Mouse (Mus musculus): Measurements from ENCODE around the gene Ralgps1. TPM values are rescaled to one million over a fixed set of nuclear protein-coding genes. Genes with fewer than 3 reads are reported as not detected.

Gene Ralgps1
- polyA plus RNA-seq, 1 experiment from 2014 or later: 53.1 TPM

DNA sequence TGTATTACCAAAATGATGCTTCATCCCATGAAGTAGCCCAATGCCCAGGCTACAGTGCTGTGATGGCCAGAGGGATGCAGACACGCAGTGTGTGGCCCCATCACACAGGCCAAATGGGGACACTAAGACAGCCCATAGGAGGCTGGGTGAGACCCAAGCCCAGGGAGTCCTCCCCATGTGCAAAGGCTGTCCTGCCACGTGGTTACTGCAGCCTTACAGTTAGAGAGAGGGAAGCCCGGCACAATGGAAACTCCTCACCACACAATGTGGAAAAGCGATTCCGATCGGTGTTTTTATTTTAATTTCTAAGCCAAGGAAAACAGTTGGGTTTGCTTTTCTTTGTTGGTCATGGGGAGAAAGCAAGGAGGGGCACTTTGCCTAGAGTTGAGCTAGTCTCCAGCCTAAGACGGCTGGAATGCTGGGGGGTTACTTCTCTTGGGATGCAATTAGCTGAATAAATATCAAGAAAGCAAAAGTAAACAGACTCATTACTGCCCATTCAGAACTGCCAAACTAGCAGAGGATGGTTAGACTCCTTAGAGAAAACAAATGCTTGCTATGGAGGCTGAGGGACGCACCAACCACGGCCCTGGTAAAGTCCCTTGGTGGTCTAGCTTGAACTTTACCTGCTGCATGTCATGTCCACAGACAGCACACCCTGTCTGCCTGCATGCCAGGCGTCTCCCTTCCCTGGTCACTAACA is 147.5 kb downstream of the Ralgps1 start:
- H3K9me3 ChIP-seq: no peaks in the 10 kb centered on the region
- 0 out of 2 replicates have a peak overlapping the region, but pooled peaks have one; percentile 20 for H3K27ac ChIP-seq
- no peaks in the 10 kb centered on the region for H3K36me3 ChIP-seq (replicated peaks)
- H3K4me3 ChIP-seq: no peak overlapping the region
- H3K4me2 ChIP-seq: no peak overlapping the region
- 73% methylated on average over 10 of the region's 10 CpGs for whole genome bisulfite sequencing
- H3K9ac ChIP-seq: no peak overlapping the region
- no peaks in the 10 kb centered on the region for H3K27me3 ChIP-seq (replicated peaks)
- 0 out of 2 replicates have a peak, but pooled peaks cover 2% of the 10 kb centered on the region for H3K4me1 ChIP-seq
- ATAC-seq (replicated peaks): no peak

DNA sequence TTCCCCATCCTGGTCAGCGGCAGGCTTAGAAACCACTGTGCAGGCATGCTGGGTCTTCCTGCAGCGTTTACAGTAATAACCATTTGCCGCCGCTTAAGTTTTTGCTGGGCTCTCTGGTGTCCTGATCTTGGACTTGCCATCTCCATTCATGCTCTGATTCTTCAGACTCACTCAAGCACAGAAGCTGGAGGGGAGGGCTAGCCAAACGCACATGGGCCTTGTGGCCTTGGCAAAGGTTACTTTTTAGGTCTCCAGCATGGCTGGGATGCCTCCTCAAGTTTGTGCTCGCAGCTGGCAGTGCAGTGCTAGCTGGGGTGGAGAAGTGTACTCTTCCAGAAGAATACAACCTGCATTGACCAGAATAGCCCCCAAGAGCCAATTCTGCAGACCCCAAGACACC is 148.8 kb downstream of the Ralgps1 start:
- Histone ChIP-seq H3K27ac (no peak overlapping the region), H3K9me3 (no peaks in the 10 kb centered on the region), H3K4me2 (no peak overlapping the region), H3K27me3 (replicated peaks) (no peaks in the 10 kb centered on the region), H3K36me3 (replicated peaks) (no peaks in the 10 kb centered on the region), H3K9ac (no peak overlapping the region), H3K4me1 (peaks cover 4% of the 10 kb centered on the region), H3K4me3 (no peak overlapping the region)
- WGBS: 84% methylated on average over 6 of the region's 6 CpGs
- no peak for ATAC-seq (replicated peaks)

DNA sequence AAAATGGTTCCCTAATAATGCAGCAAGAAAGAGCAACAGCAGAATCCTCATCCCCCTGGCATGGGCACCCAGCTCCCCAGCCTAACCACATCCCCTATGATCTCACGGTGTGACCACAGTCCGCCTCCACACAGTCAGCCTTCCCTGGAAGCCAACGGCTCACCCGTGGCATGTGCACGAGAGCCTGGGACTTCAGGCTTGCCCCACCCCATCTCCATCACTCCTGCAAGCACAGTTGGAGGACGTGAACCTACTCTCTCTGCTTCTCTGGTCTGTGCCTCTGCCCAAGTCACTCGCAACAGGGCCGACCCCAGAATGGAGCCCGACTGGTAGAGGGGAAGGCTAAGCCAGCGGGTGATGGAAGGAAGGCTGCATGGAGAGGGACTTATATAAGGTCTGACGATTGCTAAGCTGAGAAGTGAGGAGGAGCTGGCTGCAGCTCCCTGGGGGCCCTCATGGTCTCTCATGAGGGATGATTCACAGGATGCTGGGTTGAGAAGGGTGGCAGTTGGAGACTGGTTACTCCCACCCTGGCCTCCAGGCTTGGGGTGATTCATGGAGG is 149.9 kb downstream of the Ralgps1 start:
- 83% methylated on average over 11 of the region's 11 CpGs for WGBS
- H3K9ac ChIP-seq: no peak overlapping the region
- no peak for ATAC-seq (replicated peaks)
- H3K36me3 ChIP-seq (replicated peaks): no peaks in the 10 kb centered on the region
- H3K27me3 ChIP-seq (replicated peaks): no peaks in the 10 kb centered on the region
- H3K9me3 ChIP-seq: no peaks in the 10 kb centered on the region
- no peak overlapping the region for H3K4me3 ChIP-seq
- H3K4me1 ChIP-seq: peaks cover 15% of the 10 kb centered on the region
- no peak overlapping the region for H3K27ac ChIP-seq
- H3K4me2 ChIP-seq: no peak overlapping the region

DNA sequence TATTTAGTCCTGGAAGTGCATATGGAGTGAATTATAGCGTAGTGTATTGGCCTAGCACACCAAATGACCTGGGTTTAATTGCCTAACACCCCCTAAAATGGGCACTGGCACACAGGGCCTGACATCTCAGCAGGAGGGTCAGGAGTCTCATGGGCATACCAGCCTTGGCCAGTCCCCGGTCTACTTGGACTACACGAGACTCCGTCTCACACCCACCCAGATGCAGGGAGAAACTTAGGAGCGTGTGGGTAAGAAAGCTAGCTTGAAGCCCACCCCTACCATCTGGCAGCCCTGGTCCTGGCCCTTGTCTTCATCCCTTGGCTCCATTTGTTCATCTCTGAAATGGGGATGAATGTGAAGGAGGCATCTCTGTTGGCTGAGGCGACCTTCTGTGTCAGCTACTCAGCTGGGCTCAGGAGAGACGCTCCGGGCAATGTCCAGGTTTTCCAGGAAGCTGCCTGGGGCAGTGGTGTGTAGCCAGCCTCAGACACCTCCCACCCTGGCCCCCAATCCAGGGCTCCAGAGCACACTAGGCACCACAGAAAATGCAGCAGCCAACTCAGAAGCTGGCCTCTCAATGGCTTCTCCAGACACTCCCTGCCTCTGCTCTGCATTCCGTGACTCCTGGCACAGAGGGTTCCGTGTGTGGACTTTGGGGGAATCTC is 150.5 kb downstream of the Ralgps1 start:
- H3K4me1 ChIP-seq: peaks cover 21% of the 10 kb centered on the region
- 92% methylated on average over 10 of the region's 10 CpGs for WGBS
- no peak overlapping the region for H3K9ac ChIP-seq
- H3K4me2 ChIP-seq: no peak overlapping the region
- H3K9me3 ChIP-seq: no peaks in the 10 kb centered on the region
- no peak overlapping the region for H3K4me3 ChIP-seq
- H3K36me3 ChIP-seq (replicated peaks): no peaks in the 10 kb centered on the region
- no peak overlapping the region for H3K27ac ChIP-seq
- ATAC-seq (replicated peaks): no peak
- H3K27me3 ChIP-seq (replicated peaks): no peaks in the 10 kb centered on the region

DNA sequence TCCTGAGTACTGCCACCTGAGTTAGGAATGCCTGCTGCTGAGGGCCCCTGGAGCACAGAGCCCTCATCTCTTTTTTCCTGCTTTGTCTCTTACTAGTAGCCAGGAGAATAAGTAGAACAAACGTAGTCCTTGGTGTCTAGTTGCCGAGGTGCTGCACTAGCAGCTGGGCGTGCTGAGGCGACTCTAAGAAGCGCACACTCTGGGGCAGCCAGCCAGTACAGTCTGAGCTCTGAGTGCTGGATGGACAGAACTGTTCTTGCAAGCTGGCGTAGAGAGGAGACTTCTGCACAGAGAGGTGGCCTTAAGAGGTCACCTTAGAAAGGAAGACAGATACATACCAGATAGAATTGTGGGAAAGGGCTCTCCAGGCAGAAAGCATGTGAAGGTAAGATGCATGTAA is 151.0 kb downstream of the Ralgps1 start:
- Histone ChIP-seq H3K4me3 (no peak overlapping the region), H3K9ac (no peak overlapping the region), H3K9me3 (no peaks in the 10 kb centered on the region), H3K36me3 (replicated peaks) (no peaks in the 10 kb centered on the region), H3K27ac (no peak overlapping the region), H3K4me1 (peaks cover 27% of the 10 kb centered on the region), H3K4me2 (no peak overlapping the region), H3K27me3 (replicated peaks) (no peaks in the 10 kb centered on the region)
- no peak for ATAC-seq (replicated peaks)
- 89% methylated on average over 6 of the region's 6 CpGs for WGBS

DNA sequence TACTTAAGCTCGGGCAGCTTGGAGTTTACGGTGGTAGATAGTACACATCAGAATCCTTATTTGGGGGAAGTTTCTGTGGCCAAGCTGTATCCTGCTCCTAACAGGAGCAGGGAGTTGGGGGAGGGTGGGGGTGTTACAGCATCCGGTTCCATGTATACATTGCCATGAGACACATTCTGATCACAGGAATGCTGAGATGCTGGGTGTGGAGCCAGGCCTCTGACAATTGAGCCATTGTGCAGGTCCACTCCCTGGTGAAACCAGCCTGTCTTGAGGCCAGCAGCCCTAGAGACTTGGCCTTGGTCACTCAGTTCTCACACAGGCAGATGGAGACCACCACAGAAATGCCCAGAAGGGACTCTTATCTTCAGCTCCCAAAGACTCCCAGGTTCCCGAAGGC is 151.6 kb downstream of the Ralgps1 start:
- H3K9ac ChIP-seq: no peak overlapping the region
- 86% methylated on average over 4 of the region's 4 CpGs for WGBS

DNA sequence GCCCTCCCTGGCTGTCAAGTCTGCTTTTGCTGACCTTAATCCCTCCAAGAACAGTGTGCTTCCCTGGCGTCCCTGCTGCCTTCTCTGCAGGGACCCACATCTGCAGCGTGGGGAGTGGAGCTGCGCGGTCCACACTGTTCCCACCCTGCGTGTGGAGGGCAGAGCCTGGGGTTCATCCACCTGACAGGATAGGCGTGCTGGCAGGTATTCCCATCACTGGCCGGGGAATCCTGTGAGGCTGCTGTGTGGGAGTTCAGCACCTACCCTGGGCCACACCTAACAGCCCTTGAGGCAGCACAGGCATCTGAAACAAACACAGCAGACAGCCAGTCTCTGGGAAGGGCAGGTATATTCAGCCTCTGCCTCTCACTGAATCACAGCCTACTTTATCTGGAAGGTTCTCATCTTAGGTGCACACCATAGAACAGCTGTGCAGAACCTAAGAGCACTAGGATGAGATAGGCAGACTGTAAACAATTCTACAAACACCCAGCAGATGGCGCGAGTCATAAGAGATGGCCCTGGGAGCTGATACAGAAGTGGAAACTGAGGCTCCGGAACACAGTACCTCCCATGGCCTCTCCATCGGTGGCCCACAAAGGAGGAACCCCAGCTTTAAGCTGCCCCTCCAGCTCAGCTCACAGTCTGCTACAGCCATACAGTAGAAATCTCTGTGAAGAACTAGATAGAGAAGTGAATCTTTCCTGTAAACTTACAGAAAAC is 152.2 kb downstream of the Ralgps1 start:
- no peak overlapping the region for H3K27ac ChIP-seq
- no peak overlapping the region for H3K9ac ChIP-seq
- no peak for ATAC-seq (replicated peaks)
- H3K9me3 ChIP-seq: no peaks in the 10 kb centered on the region
- no peaks in the 10 kb centered on the region for H3K36me3 ChIP-seq (replicated peaks)
- 58% methylated on average over 11 of the region's 11 CpGs for WGBS
- no peak overlapping the region for H3K4me3 ChIP-seq
- H3K27me3 ChIP-seq (replicated peaks): no peaks in the 10 kb centered on the region
- H3K4me1 ChIP-seq: peaks cover 32% of the 10 kb centered on the region
- no peak overlapping the region for H3K4me2 ChIP-seq

More for the DNA sequence above, 151.6 kb downstream of the Ralgps1 start:
- Histone ChIP-seq H3K4me2 (no peak overlapping the region), H3K4me3 (no peak overlapping the region), H3K36me3 (replicated peaks) (no peaks in the 10 kb centered on the region), H3K27ac (no peak overlapping the region), H3K9me3 (no peaks in the 10 kb centered on the region), H3K4me1 (peaks cover 31% of the 10 kb centered on the region), H3K27me3 (replicated peaks) (no peaks in the 10 kb centered on the region)
- no peak for ATAC-seq (replicated peaks)

DNA sequence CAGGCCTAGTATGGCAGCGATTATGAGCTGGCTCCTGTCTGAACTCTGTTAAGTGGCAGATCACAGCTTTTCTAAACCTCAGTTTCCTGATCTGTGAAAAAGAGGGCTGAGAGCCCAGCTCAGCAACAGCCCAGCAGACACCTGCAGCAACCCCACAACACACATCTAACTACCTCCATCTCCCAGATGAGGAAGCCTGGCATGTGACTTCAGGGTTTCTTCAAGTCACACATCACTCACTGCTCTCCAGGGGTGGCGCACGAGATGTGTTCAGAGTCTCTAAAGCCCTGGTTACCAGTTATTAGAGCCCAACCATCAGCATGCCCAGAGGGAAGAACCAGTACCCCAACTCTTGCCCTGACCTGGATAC is 153.9 kb downstream of the Ralgps1 start:
- H3K36me3 ChIP-seq (replicated peaks): no peaks in the 10 kb centered on the region
- no peak overlapping the region for H3K4me3 ChIP-seq
- H3K4me2 ChIP-seq: peak overlapping the region; percentile 46; the same call in 1 of the 2 replicates
- no peaks in the 10 kb centered on the region for H3K27me3 ChIP-seq (replicated peaks)
- ATAC-seq (replicated peaks): no peak
- no peak overlapping the region for H3K27ac ChIP-seq
- no peaks in the 10 kb centered on the region for H3K9me3 ChIP-seq
- H3K4me1 ChIP-seq: peaks cover 32% of the 10 kb centered on the region
- H3K9ac ChIP-seq: no peak overlapping the region
- WGBS: 50% methylated on average over 3 of the region's 3 CpGs

DNA sequence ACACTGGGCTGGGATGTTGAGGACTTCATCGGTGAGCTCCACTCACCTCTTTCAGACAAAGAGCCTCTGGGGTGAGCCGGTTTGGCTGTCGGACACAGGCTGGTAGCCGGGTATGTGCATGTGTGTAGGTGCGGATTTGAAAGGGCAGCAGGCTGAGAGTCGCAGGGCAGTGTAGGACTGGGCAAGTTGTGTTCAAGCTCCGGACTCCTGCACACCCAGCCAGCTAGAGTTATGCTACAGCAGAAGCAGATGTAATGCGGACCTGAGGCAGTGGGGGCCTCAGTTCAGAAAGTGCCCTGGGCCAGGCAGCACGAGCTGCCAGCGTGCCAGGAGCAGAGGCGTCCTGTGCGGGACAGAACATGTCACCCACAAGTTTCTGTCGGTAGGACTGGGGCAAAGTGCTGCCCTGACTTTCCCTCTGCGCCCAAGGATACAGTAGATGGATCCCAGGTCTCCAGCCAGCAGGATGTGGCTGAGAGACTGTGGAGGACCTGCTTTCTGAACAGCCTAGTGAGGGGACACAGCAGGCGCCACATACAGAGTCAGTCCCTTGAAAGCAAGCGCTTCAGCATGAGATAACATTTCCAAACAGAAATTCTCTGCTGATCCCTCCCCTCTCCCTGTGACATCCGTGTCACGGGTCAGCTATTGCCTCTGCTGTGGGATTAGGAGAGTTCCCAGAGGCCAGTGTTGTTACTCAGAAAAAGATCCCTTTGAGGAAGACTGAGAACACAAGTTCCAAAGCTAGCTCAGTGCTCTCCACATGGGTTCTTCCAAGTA is 154.5 kb downstream of the Ralgps1 start:
- peak overlapping the region; percentile 28 for H3K4me3 ChIP-seq
- no peaks in the 10 kb centered on the region for H3K36me3 ChIP-seq (replicated peaks)
- peak; percentile 15; the same call in 1 of the 2 replicates for ATAC-seq (replicated peaks)
- H3K9ac ChIP-seq: peak overlapping the region; percentile 36
- peaks cover 32% of the 10 kb centered on the region for H3K4me1 ChIP-seq
- H3K4me2 ChIP-seq: peak overlapping the region; percentile 46
- no peaks in the 10 kb centered on the region for H3K9me3 ChIP-seq
- H3K27ac ChIP-seq: peak overlapping the region; percentile 71
- no peaks in the 10 kb centered on the region for H3K27me3 ChIP-seq (replicated peaks)
- 8% methylated on average over 18 of the region's 18 CpGs for WGBS

DNA sequence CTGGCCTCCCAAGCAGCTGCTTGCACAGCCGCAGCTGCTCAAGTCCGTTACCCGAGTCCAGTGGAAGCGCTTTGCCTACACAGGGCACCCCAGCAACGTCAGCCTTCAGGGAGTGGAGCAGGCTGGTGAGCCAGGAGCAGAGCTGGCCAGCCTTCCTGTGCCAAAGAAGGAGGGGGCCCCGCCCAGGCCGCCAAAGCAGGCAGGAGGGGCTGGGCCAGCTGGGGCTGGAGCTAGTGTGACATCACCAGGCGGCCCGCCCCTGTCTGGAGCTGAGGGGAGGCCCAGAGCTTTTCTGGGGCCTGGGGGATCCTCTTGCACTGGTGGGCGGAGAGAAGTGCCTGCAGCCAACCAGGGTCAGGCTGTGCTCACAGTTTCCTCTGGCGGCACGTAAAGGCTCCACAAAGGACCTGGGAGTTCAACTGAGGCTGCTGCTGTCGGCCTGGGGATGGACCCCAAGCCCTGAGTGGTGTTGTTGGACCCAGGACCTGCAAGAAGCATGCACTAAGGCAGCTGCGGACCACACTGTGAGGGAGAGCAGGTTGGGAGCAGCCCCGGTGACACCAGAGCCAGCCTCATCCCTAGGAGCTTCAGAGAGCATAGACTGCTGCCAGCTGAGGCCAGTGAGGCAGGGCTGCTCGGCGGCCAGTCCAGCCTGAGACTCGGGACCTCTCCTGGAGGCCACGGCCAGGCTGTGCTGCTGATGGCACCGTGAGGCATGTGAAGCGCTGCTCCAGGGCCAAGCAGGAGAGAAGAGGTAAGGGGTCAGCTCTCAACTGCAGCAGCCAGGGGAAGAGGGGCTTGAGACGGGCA is 155.4 kb downstream of the Ralgps1 start, which contains the start of gene Angptl2:
Gene Angptl2, plus strand, starts transcription at position 370 of the 810 bp plus-strand sequence.
- peak; percentile 86 for ATAC-seq (replicated peaks)
- peak within 1 kb of the TSS; percentile 28 for H3K4me3 ChIP-seq
- 5% methylated on average over 22 of the region's 22 CpGs for WGBS
- H3K27ac ChIP-seq: peak within 1 kb of the TSS; percentile 71
- H3K4me1 ChIP-seq: peaks cover 32% of the 10 kb centered on the region
- H3K4me2 ChIP-seq: peak within 1 kb of the TSS; percentile 46
- no peaks in the 10 kb centered on the region for H3K9me3 ChIP-seq
- no peaks in the 10 kb centered on the region for H3K36me3 ChIP-seq (replicated peaks)
- peak within 1 kb of the TSS; percentile 36 for H3K9ac ChIP-seq
- no peaks in the 10 kb centered on the region for H3K27me3 ChIP-seq (replicated peaks)

DNA sequence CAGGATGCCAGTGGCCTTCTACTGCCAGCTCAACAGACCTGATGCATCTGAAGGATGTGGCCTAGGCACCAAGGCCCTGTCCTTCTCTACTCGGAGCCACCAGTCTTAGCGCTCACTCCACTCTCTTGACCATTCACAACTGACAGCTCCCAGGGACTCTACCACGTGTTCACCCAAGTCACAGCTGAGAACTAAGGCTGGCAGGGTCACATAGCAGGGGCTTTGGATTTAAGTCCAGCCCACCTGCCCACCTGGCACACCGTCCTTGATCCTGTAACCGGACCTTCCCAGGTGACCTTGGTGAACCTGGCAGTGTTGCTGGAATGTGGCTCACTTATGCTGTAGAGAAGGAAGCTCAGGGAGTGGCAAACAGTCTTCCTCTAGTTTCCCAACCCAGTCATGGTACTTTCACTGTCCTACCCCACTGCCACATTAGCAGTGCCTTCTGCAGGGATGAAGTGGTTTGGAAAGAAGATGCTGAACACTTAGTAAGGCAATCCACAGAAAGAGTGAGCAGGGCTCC is 156.0 kb downstream of the Ralgps1 start:
- peaks cover 30% of the 10 kb centered on the region for H3K4me1 ChIP-seq
- no peak for ATAC-seq (replicated peaks)
- no peaks in the 10 kb centered on the region for H3K36me3 ChIP-seq (replicated peaks)
- H3K9me3 ChIP-seq: no peaks in the 10 kb centered on the region
- peak overlapping the region; percentile 51 for H3K27ac ChIP-seq
- peak overlapping the region; percentile 46 for H3K4me2 ChIP-seq
- peak overlapping the region; percentile 28; the same call in 1 of the 2 replicates for H3K4me3 ChIP-seq
- H3K9ac ChIP-seq: no peak overlapping the region
- 82% methylated on average over 5 of the region's 5 CpGs for WGBS
- H3K27me3 ChIP-seq (replicated peaks): no peaks in the 10 kb centered on the region
